Mouse (Mus musculus) lung, postnatal 0 days (tissue): ENCODE measurements around the gene Chil1.

Source experiments
- CTCF ChIP-seq: IDR thresholded peaks from 2 replicates; pipeline ENCODE4 v1.5.1; 2016; ENCODE audit warnings: antibody characterized with exemption, mild to moderate bottlenecking
- EP300 ChIP-seq: IDR thresholded peaks from 2 replicates; pipeline ENCODE4 v1.6.1; 2016; ENCODE audit warnings: antibody characterized with exemption, mild to moderate bottlenecking, control low read depth

DNA sequence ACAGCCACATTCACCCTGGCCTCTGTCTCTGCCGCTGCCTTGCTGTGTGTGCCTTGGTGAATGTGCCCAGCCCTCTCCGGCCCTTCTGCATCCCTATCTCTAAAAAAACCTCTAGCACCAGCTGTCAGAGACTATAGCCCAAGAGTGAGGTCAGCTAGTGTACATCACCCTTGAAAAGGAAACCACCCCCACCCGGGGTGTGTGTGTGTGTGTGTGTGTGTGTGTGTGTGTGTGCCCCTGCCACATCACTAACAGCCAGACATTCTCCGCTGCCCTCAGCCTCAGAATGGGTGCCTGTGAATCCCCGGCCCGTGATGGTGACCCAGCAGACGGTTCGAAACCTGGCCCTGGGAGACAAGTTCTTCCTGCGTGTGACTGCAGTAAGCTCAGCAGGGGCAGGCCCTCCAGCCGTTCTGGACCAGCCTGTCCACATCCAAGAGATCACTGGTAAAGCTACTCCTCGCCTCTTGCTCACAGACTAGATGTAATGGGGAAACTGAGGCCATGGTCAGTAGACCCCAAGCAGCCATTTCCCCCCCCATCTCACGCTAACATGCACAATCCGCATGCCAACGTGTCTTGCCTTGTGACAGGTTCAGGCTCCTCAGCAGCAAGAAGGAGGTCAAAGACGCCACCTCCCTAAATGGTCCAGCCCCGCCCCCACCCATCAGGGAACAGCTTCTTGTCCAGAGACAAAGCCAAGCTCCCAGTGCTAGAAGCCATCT lies 12.5 kb downstream of the Chil1 start:
- no peak for TF ChIP-seq CTCF
- no peak for TF ChIP-seq EP300
